Mouse (Mus musculus) midbrain, embryonic 16.5 days (tissue): Measurements from ENCODE around the gene Mepce. TPM values are rescaled to one million over a fixed set of nuclear protein-coding genes. Genes with fewer than 3 reads are reported as not detected.

ENCODE experiments used
- ATAC-seq: fragments of 200-750 bp; cut with Nextera tagmentation; 2 replicates; pipeline ENCODE4 v1.8.0; 2017; ENCODE audit warnings: moderate TSS enrichment
- H3K27ac ChIP-seq: fragments of 300-500 bp; sonication (generic); 2 replicates; pipeline ENCODE4 v1.5.1; 2014; ENCODE audit warnings: mild to moderate bottlenecking, low read length, mixed read lengths
- H3K27me3 ChIP-seq: fragments of 300-500 bp; sonication (generic); 2 replicates; pipeline ENCODE4 v1.6.1; 2014; ENCODE audit warnings: low read depth, low read length, mixed read lengths; ENCODE audit not compliant: control insufficient read depth, insufficient read depth
- H3K36me3 ChIP-seq: fragments of 300-500 bp; sonication (generic); 2 replicates; pipeline ENCODE4 v1.6.1; 2014; ENCODE audit warnings: mild to moderate bottlenecking, low read length, moderate library complexity, mixed read lengths; ENCODE audit not compliant: control insufficient read depth, insufficient read depth
- H3K4me1 ChIP-seq: fragments of 300-500 bp; sonication (generic); 2 replicates; pipeline ENCODE4 v1.6.1; 2014; ENCODE audit warnings: mild to moderate bottlenecking, low read length, mixed read lengths; ENCODE audit not compliant: control insufficient read depth, insufficient read depth
- H3K4me2 ChIP-seq: fragments of 300-500 bp; sonication (generic); 2 replicates; pipeline ENCODE4 v1.6.1; 2014; ENCODE audit warnings: mild to moderate bottlenecking, low read length, mixed read lengths
- H3K4me3 ChIP-seq: fragments of 300-500 bp; sonication (generic); 2 replicates; pipeline ENCODE4 v1.5.1; 2014; ENCODE audit warnings: low read depth, mild to moderate bottlenecking, low read length, moderate library complexity, mixed read lengths
- H3K9ac ChIP-seq: fragments of 300-500 bp; sonication (generic); 2 replicates; pipeline ENCODE4 v1.6.1; 2014; ENCODE audit warnings: low read depth, low read length, mixed read lengths
- H3K9me3 ChIP-seq: fragments of 300-500 bp; sonication (generic); replicated peaks from 2 replicates; pipeline ENCODE4 v1.6.1; 2014; ENCODE audit warnings: mild to moderate bottlenecking, low read length, mixed read lengths; ENCODE audit not compliant: control insufficient read depth, poor library complexity, severe bottlenecking
- WGBS: fragments of 180-500 bp; shearing (Covaris S2); extraction: QIAGEN DNeasy Blood & Tissue Kit; methylation state at CpG from one replicate; pipeline ENCODE4 v1.1.7; 2014; 5-methylcytosine and 5-hydroxymethylcytosine counted together
- polyA plus RNA-seq: library from polyadenylated mRNA; unstranded; fragments of >200 nt; fragmentation: Nextera tagmentation; extraction: Ambion mirVana; gene quantifications from 2 replicates; pipeline ENCODE4 v1.2.1, GENCODE M21; 2015

Gene Mepce
- polyA plus RNA-seq, 1 experiment from 2014 or later = 11.6 TPM

- Histone ChIP-seq H3K27me3 (no peaks in the 10 kb centered on the region), H3K9ac (no peak overlapping the region), H3K4me2 (no peak overlapping the region), H3K36me3 (no peaks in the 10 kb centered on the region), H3K9me3 (no peaks in the 10 kb centered on the region), H3K27ac (no peak overlapping the region), H3K4me1 (no peaks in the 10 kb centered on the region), H3K4me3 (no peak overlapping the region)
- no peak for ATAC-seq
- 89% methylated on average over 3 of the region's 3 CpGs for WGBS
Observed at GRCm38 (mm10) chr5:137800917-137801316, 13.5 kb upstream of the Mepce start.

GRCm38 (mm10) chr5:137796606-137797005 lies 9.2 kb upstream of the Mepce start:
- H3K4me3 ChIP-seq = no peak overlapping the region
- 77% methylated on average over 3 of the region's 3 CpGs for WGBS
- H3K36me3 ChIP-seq = no peaks in the 10 kb centered on the region
- ATAC-seq = no peak
- no peak overlapping the region for H3K27ac ChIP-seq
- H3K27me3 ChIP-seq = no peaks in the 10 kb centered on the region
- no peaks in the 10 kb centered on the region for H3K4me1 ChIP-seq
- no peak overlapping the region for H3K4me2 ChIP-seq
- no peaks in the 10 kb centered on the region for H3K9me3 ChIP-seq
- no peak overlapping the region for H3K9ac ChIP-seq

DNA sequence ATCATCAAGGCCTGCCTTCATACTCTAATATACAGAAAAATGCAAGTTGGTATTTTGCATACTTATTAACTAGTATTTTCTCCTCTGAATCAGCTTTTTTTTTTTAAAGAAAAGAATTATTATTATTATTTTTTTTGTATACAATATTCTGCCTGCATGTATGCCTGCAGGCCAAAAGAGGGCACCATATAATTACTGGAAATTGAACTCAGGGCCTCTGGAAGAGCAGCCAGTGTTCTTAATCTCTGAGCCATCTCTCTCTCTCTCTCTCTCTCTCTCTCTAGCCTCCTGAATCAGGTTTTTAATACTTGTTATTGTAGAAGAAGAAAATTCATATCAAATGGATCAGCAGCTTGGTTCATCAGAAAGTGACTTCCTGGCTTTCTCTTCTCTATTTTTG lies 4.1 kb upstream of the Mepce start:
- H3K9ac ChIP-seq = no peak overlapping the region
- H3K27ac ChIP-seq = no peak overlapping the region
- no peak overlapping the region for H3K4me2 ChIP-seq
- H3K4me3 ChIP-seq = no peak overlapping the region
- no peaks in the 10 kb centered on the region for H3K9me3 ChIP-seq
- H3K4me1 ChIP-seq = peaks cover 6% of the 10 kb centered on the region
- H3K36me3 ChIP-seq = no peaks in the 10 kb centered on the region
- no peak for ATAC-seq
- H3K27me3 ChIP-seq = no peaks in the 10 kb centered on the region

DNA sequence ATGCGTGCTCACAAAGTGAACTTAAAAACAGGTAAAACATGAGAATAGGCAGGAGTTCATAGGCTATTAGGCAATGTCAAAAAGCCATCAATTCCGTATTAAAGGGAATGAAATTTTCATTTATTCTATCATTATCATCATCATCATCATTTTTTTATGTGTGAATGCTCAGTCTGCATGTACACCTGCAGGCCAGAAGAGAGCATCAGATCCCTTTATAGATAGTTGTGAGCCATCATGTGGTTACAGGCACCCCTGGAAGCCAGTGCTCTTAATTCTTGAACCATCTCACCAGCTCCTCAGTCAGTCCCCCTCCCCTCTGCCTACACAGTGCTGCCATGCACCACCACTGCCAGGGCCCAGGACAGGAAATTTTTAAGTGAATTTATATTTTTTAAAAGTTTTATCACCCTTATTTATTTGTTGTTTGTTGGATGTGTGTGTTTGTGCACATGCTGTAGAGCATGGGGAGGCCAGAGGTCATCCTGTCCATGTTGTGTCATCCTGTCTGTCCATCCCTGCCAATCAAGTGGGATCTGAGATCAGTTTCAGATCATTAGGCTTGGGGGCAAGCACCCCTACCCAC lies 1.6 kb upstream of the Mepce start:
- Histone ChIP-seq H3K9me3 (no peaks in the 10 kb centered on the region), H3K27me3 (no peaks in the 10 kb centered on the region), H3K4me1 (peaks cover 19% of the 10 kb centered on the region), H3K27ac (no peak overlapping the region), H3K9ac (no peak overlapping the region), H3K4me3 (no peak overlapping the region), H3K36me3 (0 out of 2 replicates have a peak, but pooled peaks cover under 1% of the 10 kb centered on the region), H3K4me2 (no peak overlapping the region)
- 95% methylated on average over 2 of the region's 2 CpGs for WGBS
- ATAC-seq = no peak

GRCm38 (mm10) chr5:137788171-137788570 lies 716 bp upstream of the Mepce start:
- H3K36me3 ChIP-seq = 0 out of 2 replicates have a peak, but pooled peaks cover 2% of the 10 kb centered on the region
- no peak for ATAC-seq
- H3K27ac ChIP-seq = no peak overlapping the region
- WGBS = 74% methylated on average over 24 of the region's 24 CpGs
- H3K9ac ChIP-seq = no peak overlapping the region
- H3K9me3 ChIP-seq = no peaks in the 10 kb centered on the region
- peak overlapping the region; percentile 70 for H3K4me2 ChIP-seq
- H3K4me3 ChIP-seq = peak overlapping the region; percentile 79
- no peaks in the 10 kb centered on the region for H3K27me3 ChIP-seq
- peaks cover 28% of the 10 kb centered on the region for H3K4me1 ChIP-seq

- peaks cover 17% of the 10 kb centered on the region for H3K36me3 ChIP-seq
- H3K4me2 ChIP-seq = peak overlapping the region; percentile 90
- ATAC-seq = peak; percentile 86
- no peaks in the 10 kb centered on the region for H3K9me3 ChIP-seq
- no peaks in the 10 kb centered on the region for H3K27me3 ChIP-seq
- under 1% methylated on average over 79 of the region's 79 CpGs for WGBS
- H3K9ac ChIP-seq = peak overlapping the region; percentile 91
- peak overlapping the region; percentile 96 for H3K27ac ChIP-seq
- peak overlapping the region; percentile 79 for H3K4me3 ChIP-seq
- peaks cover 40% of the 10 kb centered on the region for H3K4me1 ChIP-seq
Observed at GRCm38 (mm10) chr5:137786109-137786942, 1.1 kb downstream of the Mepce start.

DNA sequence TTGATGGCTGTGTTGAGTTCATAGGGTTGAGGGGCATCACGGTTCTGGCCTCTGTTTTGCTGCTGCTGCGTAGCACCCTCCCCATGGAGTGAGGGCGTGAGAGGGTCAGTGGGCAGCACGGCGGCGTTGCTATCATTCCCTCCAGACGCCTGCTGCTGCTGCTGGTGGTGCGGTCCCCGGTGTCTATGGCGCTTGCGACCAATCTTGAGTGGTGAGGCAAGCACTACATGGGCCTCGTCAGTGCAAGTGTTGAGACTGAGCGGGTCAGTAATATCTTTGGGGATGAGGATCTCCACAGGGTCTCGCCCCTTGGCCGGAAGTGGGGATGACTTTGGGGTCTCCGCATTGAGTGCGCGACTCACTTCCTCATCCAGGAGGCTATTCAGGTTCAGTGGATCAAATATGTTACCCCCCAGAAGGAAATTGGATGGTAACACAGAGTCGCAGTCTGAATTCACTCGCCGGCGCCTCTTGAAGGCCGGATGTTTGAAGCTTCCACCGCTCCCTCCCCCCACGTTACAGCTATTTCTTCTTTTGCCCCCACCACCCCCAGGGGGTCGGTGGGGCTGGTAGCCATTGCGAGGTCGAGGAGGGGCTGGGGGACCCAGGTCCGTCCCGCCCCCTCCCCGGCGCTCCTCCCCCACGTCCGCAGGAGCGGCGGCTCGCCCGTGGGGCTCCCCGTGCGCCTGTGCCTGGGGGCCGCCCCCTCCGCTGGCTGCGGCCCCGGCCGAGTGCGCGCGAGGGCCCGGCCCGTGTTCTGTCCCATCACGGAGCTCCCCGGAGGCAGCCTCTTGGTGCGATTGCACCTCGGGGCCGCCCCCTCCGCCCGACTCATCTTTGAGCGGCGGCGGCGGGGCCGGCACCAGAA lies 2.1 kb downstream of the Mepce start:
- no peaks in the 10 kb centered on the region for H3K9me3 ChIP-seq
- H3K27me3 ChIP-seq = no peaks in the 10 kb centered on the region
- WGBS = 3% methylated on average over 44 of the region's 62 CpGs
- peak overlapping the region; percentile 79 for H3K4me3 ChIP-seq
- H3K4me2 ChIP-seq = peak overlapping the region; percentile 90
- H3K9ac ChIP-seq = peak overlapping the region; percentile 91
- H3K4me1 ChIP-seq = peaks cover 44% of the 10 kb centered on the region
- peak overlapping the region; percentile 96 for H3K27ac ChIP-seq
- peaks cover 17% of the 10 kb centered on the region for H3K36me3 ChIP-seq
- ATAC-seq = peak; percentile 13

- Histone ChIP-seq H3K27me3 (no peaks in the 10 kb centered on the region), H3K4me3 (peak overlapping the region; percentile 79), H3K9me3 (no peaks in the 10 kb centered on the region), H3K36me3 (peaks cover 17% of the 10 kb centered on the region), H3K4me2 (peak overlapping the region; percentile 90), H3K9ac (peak overlapping the region; percentile 91), H3K4me1 (peaks cover 53% of the 10 kb centered on the region), H3K27ac (peak overlapping the region; percentile 96)
- WGBS = 84% methylated on average over 14 of the region's 14 CpGs
- no peak for ATAC-seq
Observed at GRCm38 (mm10) chr5:137784546-137784945, 2.9 kb downstream of the Mepce start.
